Mouse (Mus musculus): Measurements from ENCODE around the gene Rab27a.
A peak's percentile ranks its signal among the peaks of the same experiment; 100 is the strongest.

Gene Rab27a

GRCm38 (mm10) chr9:73044146-73045079, at the start of gene Rab27a:
TSS of gene Rab27a (plus strand) at chr9:73044854.
- DNase-seq (ENCODE audit: low spot score), result peak; percentile 65

- no peak for DNase-seq (ENCODE audit: low spot score)
These were observed 48.5 kb upstream of the Rab27a start for GRCm38 (mm10) chr9:72996167-72996566.

- DNase-seq (ENCODE audit: low spot score), result no peak
These were observed 47.8 kb upstream of the Rab27a start for GRCm38 (mm10) chr9:72996806-72997205.

DNA sequence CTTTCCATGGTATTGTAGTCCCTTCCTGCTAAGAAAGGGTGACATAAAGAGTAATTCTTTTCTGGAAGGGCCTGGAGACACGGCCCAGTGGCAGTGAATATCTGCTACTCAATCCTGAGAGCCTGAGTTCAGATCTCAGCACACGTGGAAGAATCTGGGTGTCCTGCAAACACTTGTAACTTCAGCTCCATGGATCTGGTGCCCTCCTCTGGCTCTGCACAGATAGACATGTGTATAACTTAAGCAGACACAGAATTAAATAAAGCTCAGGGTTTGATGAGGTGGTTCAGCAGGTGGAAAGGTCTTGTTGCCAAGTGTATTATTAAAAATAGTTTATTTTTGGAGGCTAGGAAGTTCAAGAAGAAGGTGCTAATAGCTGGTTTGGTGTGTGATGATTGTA, 44.2 kb upstream of the Rab27a start:
- no peak for DNase-seq (ENCODE audit: low spot score)

GRCm38 (mm10) chr9:73001314-73002011, 43.2 kb upstream of the Rab27a start:
- DNase-seq (ENCODE audit: low spot score), result no peak

DNA sequence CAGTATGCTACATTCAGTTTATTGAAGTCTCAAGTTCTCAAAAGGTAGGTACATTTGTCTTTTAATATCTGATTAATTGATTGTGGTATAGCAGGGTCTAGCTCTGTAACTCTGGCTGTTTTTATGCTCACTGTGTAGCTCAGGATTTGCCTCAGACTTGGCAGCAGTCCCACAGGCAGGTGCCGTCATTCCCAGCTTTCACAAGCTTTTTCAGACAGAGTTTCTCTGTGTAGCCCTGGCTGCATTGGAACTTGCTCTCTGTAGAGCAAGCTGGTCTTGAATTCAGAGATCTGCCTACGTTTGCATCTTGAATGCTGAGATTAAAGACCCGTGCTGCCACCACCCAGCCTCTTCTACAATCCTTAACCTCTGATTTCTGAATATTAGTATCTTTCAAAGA, 42.5 kb upstream of the Rab27a start:
- DNase-seq (ENCODE audit: low spot score), result no peak

- DNase-seq (ENCODE audit: low spot score), result no peak
These were observed 40.6 kb upstream of the Rab27a start for GRCm38 (mm10) chr9:73004076-73004475.

DNA sequence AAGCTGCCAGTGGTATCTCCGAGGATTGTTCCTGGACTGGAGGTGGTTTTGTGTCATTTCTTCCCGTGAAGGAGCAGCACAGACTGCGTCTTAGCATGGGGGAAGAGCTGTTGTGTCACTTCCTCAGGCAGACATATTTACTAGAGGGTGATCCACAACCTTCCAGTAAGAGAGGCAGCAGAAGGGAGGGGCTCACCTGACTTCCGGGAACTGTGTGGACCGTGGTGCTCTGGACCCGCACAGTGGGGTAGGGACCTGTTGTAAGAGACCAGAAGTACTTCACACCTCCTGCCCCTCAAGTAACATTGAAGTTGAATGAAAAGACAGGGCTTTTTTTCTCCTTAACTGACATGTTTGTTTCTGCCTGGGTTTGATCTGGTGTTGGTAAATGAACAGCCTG, 39.5 kb upstream of the Rab27a start:
- DNase-seq (ENCODE audit: low spot score), result no peak

DNA sequence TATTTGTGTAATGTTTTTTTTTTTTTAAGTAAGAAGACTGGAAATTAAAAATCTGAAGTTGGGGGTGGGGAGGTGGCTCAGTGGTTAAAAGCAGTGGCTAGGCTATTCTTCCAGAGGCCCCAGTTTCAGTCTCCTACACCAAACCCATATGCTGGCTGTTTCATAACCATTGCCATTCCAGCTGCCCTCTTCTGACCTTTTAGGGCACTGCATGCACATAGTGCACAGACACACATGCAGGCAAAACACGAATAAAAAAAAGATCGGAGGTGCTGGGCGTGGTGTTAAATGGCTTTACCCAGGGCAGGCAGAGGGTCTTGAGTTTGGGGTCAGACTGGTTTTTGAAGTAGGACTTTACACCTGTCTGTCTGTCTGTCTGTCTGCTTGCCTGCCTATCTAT, 38.5 kb upstream of the Rab27a start:
- no peak for DNase-seq (ENCODE audit: low spot score)

DNA sequence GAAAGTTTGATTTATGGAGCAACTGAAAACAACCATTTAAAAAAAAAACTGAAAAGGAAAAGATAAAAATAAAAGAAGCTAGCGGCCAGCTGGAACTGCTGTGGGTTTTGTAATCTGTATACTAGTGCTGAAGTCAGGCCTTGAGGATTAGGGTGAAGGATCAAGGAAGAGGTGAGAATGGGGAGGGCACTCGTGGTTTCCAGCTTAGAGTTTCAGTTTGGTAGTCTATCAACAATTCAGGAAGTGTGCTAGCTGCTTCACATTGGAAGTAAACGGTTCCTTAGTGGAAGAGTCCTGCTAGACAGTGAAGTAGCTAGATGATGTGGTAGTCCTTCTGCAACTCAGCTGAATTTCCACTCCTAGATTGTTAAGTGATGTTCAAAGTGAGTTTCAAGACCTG, 36.3 kb upstream of the Rab27a start:
- no peak for DNase-seq (ENCODE audit: low spot score)

DNA sequence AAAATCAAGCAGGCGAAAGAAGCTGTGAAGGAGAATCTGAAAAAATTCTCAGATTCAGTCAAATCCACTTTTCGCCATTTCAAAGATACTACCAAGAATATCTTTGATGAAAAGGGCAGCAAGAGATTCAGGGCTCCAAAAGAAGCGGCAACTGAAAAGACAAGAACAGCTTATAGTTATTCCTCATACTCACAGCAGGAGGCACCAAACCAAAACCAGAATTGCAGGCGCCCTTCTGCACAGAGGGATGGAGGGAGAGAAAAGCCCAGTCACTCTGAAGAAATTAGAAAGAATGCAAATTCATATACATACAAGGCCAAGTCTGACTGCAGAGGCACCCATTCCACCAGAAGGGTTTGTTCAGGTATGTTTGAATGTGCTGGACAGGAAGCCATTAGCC, 32.0 kb upstream of the Rab27a start:
- no peak for DNase-seq (ENCODE audit: low spot score)

DNA sequence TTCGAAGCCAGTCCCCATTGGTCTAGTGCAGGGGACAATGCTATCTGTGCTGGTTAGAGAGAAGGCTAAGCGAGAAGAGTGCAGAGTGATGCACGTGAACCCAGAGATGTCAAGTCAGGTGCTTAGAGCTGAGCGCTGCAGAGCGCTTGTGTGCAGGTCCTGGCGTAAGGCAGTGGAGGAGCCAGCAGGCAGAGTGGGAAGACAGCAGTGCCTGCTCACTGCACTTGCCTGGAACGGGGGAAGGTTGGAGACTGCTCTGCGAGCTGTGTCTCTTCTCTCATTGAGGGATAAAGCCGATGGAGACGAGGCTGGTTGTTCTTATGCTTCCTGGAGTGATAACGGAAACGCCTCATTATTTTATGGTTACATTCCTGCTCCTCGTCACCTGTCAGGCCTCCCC, 29.9 kb upstream of the Rab27a start:
- no peak for DNase-seq (ENCODE audit: low spot score)

DNA sequence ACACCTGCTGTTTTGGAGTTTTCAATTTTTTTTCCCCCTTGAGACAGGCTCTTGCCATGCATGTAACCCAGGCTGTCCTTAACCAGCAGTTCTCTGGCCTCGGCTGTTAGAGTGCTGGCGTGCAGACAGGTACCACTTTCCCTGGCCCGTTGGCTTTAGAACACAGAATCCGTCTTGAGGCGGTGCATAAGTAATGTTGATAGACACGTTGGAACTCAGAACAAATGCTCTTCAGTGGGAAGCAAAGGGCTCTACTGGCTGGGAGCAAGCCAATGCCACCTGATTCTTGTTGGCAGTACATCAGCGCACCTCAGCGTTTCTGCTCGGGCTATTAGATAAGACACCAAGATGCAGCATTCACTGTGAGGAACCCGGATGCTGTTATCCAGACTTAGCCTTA, 24.8 kb upstream of the Rab27a start:
- DNase-seq (ENCODE audit: low spot score), result no peak

DNA sequence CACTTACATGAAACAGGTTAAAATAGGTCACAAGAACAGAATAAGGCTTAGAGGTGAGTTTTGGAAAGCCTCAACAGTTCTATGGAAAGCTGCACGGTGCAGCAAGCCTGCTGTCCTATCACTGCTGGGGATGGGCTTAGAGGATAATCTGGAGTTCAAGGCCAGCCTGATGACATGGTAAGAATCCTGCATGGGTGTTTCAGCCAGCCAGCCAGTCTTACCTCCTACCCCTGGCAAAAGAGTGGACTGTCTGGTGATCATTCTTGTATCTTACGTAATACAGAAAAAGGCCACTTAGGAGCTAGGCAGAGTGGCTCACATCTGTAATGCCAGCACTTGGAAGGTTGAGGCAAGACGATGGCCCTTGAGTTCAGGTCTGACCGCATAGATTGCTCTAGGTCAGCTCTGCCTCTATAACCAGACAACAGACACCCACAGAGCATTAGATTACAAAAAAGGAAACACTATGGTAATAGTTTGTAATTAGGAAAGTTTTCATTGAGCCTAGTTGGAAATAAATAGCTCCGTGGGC, 24.0 kb upstream of the Rab27a start:
- no peak for DNase-seq (ENCODE audit: low spot score)

- DNase-seq (ENCODE audit: low spot score), result peak; percentile 29
These were observed 18.6 kb upstream of the Rab27a start for GRCm38 (mm10) chr9:73025818-73026636.

DNA sequence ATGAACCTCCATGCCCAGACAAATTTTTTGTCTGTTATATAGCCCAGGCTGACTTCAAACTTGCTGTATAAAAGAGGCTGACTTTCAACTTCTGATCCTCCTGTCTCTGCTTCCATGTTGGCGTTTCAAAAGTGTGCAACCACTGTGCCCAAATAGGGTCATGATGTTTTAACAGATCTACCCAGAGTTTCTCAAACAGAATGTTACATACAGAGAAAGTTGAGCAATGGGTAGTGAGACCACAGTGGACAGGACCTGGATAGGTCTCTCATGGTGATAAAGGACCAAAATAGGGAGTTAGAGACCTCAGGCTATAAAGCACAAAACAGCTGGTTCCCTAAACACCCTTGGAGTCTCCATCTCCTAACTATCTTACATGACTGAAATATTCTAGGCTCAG, 14.2 kb upstream of the Rab27a start:
- DNase-seq (ENCODE audit: low spot score), result no peak

GRCm38 (mm10) chr9:73031421-73031820, 13.2 kb upstream of the Rab27a start:
- no peak for DNase-seq (ENCODE audit: low spot score)

GRCm38 (mm10) chr9:73033406-73033805, 11.2 kb upstream of the Rab27a start:
- DNase-seq (ENCODE audit: low spot score), result no peak

- DNase-seq (ENCODE audit: low spot score), result peak; percentile 90
These were observed 5.3 kb upstream of the Rab27a start for GRCm38 (mm10) chr9:73039222-73039945.

GRCm38 (mm10) chr9:73040080-73040479, 4.6 kb upstream of the Rab27a start, which contains the start of gene Pigb:
TSS of gene Pigb (minus strand) at chr9:73040378.
- DNase-seq (ENCODE audit: low spot score), result no peak

- DNase-seq (ENCODE audit: low spot score), result no peak
These were observed 550 bp downstream of the Rab27a start for GRCm38 (mm10) chr9:73045204-73045603.
